Mouse (Mus musculus) splenic B cell, adult 2 months (primary cell): ENCODE measurements around the gene Podnl1.

Experiments
- DNase-seq: peaks from one replicate; pipeline ENCODE4 v3.0.0-alpha.2; 2011; ENCODE audit warnings: low read depth, low spot score
- H3K27me3 ChIP-seq: 2 replicates; pipeline ENCODE4 v1.6.1; 2012; ENCODE audit warnings: mild to moderate bottlenecking, low read length, moderate library complexity, mixed read lengths; ENCODE audit not compliant: control insufficient read depth, poor library complexity, insufficient read depth, severe bottlenecking
- H3K36me3 ChIP-seq: 2 replicates; pipeline ENCODE4 v1.6.1; 2012; ENCODE audit warnings: mild to moderate bottlenecking, low read length, moderate library complexity, mixed read lengths; ENCODE audit not compliant: control insufficient read depth, poor library complexity, insufficient read depth, severe bottlenecking

Podnl1 gene

GRCm38 (mm10) chr8:84104697-84105609 is 20.8 kb upstream of the Podnl1 start, which contains the start of gene Dcaf15:
TSS of gene Dcaf15 (minus strand) at chr8:84104768.
- Histone ChIP-seq H3K36me3 (peaks cover 1% of the 10 kb centered on the region; the same call in 1 of the 2 replicates), H3K27me3 (no peaks in the 10 kb centered on the region)
- peak; percentile 98 for DNase-seq

DNA sequence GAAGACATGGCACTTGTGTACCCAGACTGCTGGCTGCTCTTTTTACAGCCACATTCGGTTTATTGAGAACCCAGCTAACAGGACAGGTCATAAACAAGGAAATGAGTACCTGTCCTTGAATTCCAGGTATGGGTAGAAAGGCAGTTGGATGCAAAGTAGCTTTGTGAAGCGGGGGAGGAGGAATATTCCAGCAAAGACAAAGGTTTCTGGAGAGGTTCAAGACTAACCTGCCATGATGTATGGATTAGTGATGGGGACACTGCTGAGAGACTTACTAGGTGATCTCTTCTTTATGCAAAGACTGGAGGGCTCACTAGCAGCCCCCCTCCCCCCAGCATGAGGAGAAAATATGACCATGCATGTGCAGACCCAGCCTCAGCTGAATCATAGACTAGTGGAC is 20.1 kb upstream of the Podnl1 start:
- H3K27me3 ChIP-seq = no peaks in the 10 kb centered on the region
- no peak for DNase-seq
- peaks cover 1% of the 10 kb centered on the region; the same call in 1 of the 2 replicates for H3K36me3 ChIP-seq

- no peak for DNase-seq
- Histone ChIP-seq H3K36me3 (peaks cover 1% of the 10 kb centered on the region; the same call in 1 of the 2 replicates), H3K27me3 (no peaks in the 10 kb centered on the region)
Observed at GRCm38 (mm10) chr8:84106216-84107040, 19.4 kb upstream of the Podnl1 start.

DNA sequence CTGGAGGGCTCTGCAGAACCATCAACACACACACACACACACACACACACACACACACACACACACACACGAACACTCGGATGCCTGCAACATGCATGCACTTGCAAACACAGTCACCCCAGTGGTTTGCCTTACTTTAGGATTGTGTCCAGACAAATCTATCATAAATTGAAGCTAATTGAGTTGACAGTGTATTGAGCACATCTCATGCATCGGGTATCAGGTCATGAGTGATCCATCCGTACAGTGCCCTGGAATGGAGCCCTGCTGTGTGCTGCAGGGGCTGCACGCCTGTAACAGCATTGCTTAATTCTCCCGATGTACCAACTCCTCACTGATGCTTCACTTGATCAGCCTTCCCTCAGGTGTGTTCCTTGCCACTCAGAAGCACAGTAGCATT is 10.1 kb upstream of the Podnl1 start:
- Histone ChIP-seq H3K36me3 (no peaks in the 10 kb centered on the region), H3K27me3 (no peaks in the 10 kb centered on the region)
- DNase-seq = no peak

GRCm38 (mm10) chr8:84122151-84122550 is 3.6 kb upstream of the Podnl1 start:
- H3K36me3 ChIP-seq = no peaks in the 10 kb centered on the region
- no peaks in the 10 kb centered on the region for H3K27me3 ChIP-seq
- no peak for DNase-seq

DNA sequence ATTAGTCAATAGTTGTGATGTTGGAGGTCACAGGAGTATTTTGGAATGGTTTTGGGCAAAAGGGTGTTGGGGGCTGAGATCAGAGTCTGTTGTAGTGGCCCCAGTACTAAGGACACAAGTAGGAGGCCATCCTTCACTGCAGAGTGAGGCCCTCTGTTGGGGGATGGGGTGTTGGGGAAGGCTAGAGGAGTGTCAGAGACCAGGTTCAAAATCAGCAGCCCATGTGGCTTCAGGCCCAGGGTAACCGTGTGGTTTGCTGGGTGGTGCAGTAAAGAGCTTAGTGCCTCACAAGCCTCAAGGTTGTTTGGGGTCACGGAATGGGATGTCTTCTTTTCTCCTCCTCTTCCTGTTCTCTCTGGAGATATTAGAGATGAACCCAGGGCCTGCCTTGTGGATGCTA is 953 bp downstream of the Podnl1 start:
- no peaks in the 10 kb centered on the region for H3K36me3 ChIP-seq
- DNase-seq = no peak
- H3K27me3 ChIP-seq = no peaks in the 10 kb centered on the region

DNA sequence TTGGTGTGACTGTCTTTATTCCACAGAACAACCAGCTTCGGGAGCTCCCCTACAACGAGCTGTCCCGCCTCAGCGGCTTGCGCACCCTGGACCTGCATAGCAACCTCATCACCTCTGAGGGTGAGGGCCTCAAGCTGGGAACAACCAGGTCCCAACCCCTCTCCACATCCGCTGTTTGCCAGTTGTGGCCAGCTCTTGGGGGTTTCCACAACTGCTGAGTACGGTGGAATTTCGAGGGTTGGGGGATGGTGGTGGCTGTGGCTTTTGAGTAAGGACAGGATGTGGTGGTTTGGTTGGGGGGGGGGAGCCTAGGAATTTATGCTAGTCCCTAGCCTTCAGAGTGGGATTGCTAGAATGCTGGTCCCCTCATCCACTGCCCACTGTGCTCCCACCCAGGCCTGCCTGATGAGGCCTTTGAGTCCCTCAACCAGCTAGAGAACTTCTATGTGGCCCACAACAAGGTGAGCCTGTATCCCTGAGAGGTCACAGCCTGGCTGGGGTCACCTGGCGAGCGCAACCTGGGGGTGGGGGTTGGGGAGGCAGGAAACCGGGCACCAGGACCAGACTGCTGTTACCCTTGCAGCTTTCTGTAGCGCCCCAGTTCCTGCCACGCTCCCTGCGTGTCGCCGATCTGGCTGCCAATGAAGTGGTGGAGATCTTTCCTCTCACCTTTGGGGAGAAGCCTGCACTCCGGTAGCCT is 1.6 kb downstream of the Podnl1 start:
- H3K36me3 ChIP-seq = no peaks in the 10 kb centered on the region
- DNase-seq = peak; percentile 9
- H3K27me3 ChIP-seq = no peaks in the 10 kb centered on the region

- peak; percentile 21 for DNase-seq
- Histone ChIP-seq H3K27me3 (no peaks in the 10 kb centered on the region), H3K36me3 (no peaks in the 10 kb centered on the region)
Observed at GRCm38 (mm10) chr8:84128277-84128676, 2.5 kb downstream of the Podnl1 start.

- H3K36me3 ChIP-seq = peaks cover 2% of the 10 kb centered on the region; the same call in 1 of the 2 replicates
- DNase-seq = no peak
Observed at GRCm38 (mm10) chr8:84130806-84131205, 5.0 kb downstream of the Podnl1 start.

GRCm38 (mm10) chr8:84132225-84132624 is 6.4 kb downstream of the Podnl1 start:
- DNase-seq = no peak
- H3K36me3 ChIP-seq = peaks cover 2% of the 10 kb centered on the region; the same call in 1 of the 2 replicates
- no peaks in the 10 kb centered on the region for H3K27me3 ChIP-seq

More at GRCm38 (mm10) chr8:84130806-84131205, 5.0 kb downstream of the Podnl1 start:
- no peaks in the 10 kb centered on the region for H3K27me3 ChIP-seq

DNA sequence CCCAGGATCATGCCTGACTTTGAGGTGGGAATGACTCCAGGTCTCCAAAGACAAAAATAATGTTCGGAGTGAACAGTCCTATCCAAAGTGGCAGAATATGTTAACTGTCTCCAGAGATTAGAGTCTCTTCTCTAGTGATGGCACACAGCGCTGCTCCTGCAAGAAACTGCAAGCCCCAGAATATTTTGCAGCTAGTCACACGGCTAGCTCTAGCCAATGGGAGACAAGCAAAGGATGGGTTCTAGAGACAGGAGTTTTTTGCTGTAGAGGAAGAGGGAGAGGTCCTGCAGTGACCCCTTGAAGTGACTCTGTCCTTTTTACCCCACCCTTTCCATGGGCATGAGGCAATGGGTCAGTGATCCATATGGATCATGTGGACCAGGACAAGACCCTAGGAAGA is 12.1 kb downstream of the Podnl1 start:
- H3K36me3 ChIP-seq = peaks cover 6% of the 10 kb centered on the region
- no peaks in the 10 kb centered on the region for H3K27me3 ChIP-seq
- no peak for DNase-seq

DNA sequence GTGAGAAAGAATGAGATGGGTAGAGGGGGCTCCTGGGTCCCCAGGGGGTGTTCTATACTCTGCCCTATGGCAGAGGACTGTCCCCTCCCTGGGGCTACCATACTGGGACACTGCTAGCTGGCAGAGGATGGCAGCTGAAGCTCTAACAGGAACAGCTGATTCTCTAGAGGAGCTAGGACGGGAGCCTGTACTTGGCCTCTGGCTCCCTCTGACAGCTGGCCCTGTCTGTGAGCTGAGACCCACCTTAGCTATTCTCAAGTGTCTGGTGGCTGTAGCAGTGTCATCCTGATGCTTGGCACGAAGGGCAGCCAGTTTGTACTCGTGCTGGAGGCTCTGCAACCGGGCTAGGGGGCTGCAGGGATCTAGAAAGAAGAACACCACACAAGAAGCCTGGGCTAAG is 15.0 kb downstream of the Podnl1 start:
- Histone ChIP-seq H3K27me3 (no peaks in the 10 kb centered on the region), H3K36me3 (peaks cover 6% of the 10 kb centered on the region)
- DNase-seq = no peak

GRCm38 (mm10) chr8:84144636-84145245 is 19.0 kb downstream of the Podnl1 start:
- H3K36me3 ChIP-seq = peaks cover 4% of the 10 kb centered on the region
- DNase-seq = no peak
- H3K27me3 ChIP-seq = no peaks in the 10 kb centered on the region

- Histone ChIP-seq H3K27me3 (no peaks in the 10 kb centered on the region), H3K36me3 (peaks cover 2% of the 10 kb centered on the region)
- no peak for DNase-seq
Observed at GRCm38 (mm10) chr8:84147324-84147766, 21.6 kb downstream of the Podnl1 start.
